Mouse (Mus musculus) adrenal gland, postnatal 25 days (tissue): Measurements from ENCODE around the gene Kxd1. TPM values are rescaled to one million over a fixed set of nuclear protein-coding genes. Genes with fewer than 3 reads are reported as not detected.
A peak's percentile ranks its signal among the peaks of the same experiment; 100 is the strongest.
"Not testable (repeated sequence)": the region's sequence is repeated elsewhere in the genome, so short reads cannot be mapped to it uniquely, and the experiment has no call there.

ENCODE experiments used
- DNase-seq: peaks from one replicate; pipeline ENCODE4 v3.0.0; 2021; ENCODE audit warnings: mixed read lengths
- total RNA-seq: library from RNA; stranded (reverse); gene quantifications from 2 replicates; pipeline ENCODE4 v1.2.3, GENCODE M21; 2021

Kxd1 gene
- total RNA-seq, 1 experiment from 2014 or later, result 85.4 TPM

DNA sequence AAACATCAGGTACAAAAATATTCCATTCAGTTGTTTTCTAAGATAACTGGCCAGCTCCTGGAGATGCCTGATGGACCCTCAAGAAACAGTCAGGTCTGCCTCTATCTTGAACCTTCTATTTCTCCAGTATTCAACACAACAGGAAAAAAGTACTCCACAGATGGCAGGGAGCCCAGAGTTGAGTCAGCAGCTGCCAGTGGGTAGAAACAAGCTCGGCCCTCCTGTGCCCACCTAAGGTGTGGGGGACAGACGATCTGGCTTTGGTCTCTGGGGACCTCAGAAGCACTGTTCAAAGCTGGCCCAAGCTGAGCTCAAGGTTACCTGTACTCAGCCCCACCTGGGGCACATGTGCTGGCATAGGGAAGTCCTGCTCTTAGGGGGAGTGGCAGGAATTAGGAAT, 14.3 kb downstream of the Kxd1 start:
- DNase-seq, result peak; percentile 83

DNA sequence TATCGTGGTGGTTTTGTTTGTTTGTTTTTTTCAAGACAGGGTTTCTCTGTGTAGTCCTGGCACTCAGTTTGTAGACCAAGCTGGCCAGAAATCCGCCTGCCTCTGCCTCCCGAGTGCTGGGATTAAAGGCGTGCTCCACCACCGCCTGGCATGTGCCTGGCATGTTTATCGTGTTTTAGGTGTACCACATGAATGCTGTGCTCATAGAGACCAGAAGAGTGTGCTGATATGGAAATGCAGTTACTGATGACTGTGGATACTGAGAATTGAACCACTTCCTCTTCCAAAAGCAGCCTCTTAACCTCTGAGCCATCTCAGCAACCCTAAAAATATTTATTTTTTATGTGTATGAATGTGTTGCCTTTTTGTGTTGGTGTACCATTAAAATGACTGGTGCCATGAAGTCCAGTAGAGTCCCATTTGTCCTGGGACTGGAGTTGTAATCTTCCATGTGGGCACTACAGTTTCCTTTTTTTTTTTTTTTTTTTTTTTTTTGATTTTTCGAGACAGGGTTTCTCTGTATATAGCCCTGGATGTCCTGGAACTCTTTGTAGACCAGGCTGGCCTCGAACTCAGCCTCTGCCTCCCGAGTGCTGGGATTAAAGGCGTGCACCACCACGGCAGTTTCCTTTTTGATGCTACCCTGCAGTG, 15.4 kb downstream of the Kxd1 start:
- no peak for DNase-seq

DNA sequence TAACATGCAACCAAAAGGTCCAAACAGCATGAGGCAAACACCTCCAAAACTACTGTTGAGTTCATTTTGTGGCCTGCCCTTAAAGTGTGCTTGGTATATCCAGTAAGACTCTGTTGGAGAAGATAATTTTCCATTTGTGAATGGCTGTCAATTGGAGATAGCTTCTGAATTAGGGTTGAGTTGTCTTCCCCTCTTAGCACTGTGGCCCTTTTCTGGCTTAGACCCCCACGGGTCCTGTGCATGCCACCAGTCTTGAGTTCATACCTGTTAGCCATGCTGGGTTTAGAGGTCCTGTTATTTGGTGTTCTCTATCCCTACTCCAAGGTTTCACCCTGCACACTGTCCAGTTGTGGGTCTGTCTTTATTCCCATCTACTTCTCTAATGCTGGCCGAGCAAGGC, 16.0 kb downstream of the Kxd1 start:
- no peak for DNase-seq

DNA sequence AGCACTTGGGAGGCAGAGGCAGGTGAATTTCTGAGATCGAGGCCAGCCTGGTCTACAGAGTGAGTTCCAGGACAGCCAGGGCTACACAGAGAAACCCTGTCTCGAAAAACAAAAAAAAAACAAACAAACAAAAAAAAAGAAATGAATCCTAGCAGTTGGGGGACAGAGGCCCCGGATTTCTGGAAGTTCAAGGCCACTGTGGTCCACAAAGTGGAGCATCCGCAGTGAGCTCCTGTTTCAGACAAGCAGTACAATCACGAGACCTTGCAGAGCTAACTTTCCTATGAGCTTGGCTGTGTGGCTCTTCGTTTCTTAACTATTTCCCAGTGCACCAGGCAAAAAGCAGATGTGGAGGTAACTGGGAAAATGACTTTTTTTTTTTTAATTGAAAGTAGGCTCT, 16.6 kb downstream of the Kxd1 start:
- not testable (repeated sequence) for DNase-seq

DNA sequence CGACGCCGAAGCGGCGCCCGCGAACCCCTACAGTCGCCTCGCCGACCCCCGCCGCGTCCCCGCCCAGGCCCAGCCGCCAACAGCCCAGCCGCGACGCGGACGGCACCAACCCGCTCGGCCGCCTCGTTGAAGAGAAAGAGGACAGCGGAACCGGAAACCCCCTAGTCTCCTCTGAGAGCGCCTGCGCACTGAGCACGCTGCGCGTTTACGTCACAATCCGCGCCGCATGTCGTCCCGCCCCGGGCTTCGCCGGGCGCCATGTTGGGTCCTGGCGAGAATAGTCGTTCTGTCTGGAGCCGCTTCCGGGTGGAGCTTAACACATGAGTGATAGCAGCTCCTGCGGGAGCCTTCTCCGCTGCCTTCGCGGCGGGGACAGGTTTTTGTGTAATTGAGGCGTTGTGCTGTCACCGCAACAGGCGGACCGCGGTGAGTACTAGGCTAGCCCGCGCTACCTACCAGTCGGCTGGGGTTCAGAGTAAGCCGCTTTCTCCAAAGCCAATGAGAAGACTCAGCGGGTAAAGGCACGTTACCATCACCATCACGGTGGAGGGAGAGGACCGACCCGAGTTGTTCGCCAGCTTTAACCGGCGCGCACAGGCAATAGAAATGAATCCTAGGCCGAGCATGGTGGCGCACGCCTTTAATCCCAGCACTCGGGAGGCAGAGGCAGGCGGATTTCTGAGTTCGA, 17.4 kb downstream of the Kxd1 start, which contains the start of gene Uba52:
Gene Uba52 (minus strand): TSS at position 574 of the 688 bp plus-strand sequence.
- peak; percentile 96 for DNase-seq

DNA sequence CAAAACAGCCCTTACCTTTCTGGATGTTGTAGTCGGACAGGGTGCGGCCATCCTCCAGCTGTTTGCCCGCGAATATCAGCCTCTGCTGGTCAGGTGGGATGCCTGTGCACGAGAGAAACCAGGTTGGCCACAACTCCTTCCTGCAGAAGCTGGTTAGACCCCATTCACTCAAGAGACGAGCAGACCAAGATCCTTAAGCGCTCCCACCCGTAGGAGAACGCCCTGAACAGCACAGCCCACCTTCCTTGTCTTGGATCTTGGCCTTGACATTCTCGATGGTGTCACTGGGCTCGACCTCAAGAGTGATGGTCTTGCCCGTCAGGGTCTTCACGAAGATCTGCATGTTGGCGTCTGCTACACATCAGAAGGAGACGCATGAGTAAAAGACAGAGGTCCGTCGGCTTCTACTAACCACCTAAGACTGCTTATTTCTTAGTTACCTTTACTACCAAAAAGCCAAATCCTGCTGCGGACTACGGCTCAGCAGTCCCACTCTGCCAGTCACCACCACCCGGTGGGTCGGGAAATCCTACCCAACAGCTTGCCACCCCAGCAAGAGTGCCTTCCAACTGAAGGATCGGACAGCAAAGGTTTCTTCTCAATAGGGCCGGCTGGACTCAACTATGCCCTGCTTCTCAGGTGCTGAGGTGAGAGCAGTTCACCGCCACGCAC, 18.3 kb downstream of the Kxd1 start:
- no peak for DNase-seq

DNA sequence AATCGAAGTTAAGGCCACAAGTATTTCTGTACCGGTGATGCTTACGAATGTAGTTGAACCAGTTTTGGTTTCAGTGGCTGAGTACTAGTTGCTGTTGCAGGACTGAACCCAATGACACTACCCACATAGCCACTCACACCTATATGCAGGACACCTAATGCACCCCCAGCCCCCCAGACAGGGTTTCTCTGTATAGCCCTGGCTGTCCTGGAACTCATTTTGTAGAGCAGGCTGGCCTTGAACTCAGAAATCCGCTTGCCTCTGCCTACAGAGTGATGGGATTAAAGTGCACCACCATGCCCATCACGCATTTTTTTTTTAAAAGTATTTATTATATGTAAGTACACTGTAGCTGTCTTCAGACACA, 20.7 kb downstream of the Kxd1 start:
- no peak for DNase-seq

DNA sequence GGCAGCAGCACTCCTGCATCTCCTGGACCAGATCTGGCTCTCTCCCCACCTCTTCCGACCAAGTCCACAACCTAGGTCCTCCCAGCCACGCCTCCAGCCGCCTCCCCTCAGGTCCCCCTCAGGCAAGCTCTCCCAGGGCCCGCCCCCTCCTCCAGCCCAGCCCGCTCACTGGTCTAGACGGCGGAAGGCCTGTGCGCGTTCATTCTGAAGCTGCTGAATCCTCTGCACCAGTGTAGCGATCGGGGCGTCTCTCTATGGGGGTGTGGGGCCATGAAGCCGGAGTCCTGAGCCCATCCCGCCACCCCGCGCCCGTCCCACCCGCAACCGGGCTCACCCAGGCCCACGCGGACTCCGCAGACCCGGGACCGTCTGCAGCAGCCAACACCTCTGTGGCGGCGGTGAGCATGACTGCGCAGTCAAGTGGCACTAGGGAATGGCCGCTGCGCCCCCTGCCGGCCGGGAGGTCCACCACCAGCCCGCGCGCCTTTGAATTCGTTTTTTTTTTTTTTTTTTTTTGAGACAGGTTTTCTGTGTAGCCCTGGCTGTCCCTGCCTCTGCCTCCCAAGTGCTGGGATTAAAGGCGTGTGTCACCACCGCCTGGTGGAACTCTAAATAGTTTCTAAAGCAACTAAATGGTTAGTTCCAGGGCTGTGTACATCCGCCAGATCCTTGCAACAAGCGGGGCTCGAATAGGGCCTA, 21.3 kb downstream of the Kxd1 start, which contains the start of gene Rex1bd:
Gene Rex1bd (minus strand): TSS at position 425 of the 699 bp plus-strand sequence.
- DNase-seq, result peak; percentile 93

DNA sequence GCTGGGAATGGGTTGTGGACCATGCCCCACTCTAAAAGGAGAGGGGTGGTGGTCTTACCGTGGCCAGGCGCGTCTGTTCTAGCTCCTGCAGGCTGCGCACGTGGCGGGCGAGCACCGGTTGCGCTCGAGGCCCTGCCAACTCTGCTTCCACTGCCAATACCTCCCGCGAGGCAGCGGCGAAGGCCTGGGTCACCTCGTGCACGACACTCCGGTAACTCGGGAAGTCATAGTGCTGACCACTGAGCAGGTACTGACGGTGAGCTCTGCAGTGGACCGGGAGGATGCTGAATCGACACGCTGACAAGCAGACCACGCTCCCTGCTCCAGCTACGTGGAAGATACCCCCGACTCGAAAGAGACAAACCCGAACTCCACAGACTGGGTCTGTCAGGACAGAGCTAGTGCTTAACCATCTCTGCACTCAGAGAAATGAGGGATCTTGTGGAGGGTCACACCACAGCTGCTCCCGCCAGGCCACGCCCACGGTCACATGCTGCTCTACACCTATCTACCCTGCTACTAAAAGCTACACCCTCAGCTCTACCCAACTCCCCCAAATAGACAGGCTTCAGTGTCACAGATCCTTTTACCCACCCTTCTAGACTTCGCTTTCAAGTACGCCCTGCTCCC, 21.9 kb downstream of the Kxd1 start:
- DNase-seq, result peak; percentile 38

DNA sequence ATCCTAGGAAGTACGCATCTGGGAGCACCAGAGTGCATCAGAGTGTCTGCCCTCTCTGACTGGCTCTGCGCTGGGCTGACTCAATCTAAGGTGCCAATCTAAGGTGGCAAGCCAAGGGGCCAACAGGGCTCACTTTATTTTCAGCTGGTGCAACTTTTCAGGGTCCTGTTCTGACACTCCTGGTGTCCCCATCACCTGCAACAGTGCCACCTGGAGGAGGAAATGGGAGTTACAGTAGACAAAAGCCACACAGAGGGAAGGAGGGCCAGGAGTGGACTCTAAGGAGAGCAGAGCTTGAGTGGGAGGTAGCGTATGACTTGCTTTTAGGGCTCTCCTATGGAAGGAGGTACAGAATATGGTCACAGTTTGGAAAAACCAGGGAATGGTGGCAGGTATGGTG, 22.9 kb downstream of the Kxd1 start:
- DNase-seq, result peak; percentile 72

DNA sequence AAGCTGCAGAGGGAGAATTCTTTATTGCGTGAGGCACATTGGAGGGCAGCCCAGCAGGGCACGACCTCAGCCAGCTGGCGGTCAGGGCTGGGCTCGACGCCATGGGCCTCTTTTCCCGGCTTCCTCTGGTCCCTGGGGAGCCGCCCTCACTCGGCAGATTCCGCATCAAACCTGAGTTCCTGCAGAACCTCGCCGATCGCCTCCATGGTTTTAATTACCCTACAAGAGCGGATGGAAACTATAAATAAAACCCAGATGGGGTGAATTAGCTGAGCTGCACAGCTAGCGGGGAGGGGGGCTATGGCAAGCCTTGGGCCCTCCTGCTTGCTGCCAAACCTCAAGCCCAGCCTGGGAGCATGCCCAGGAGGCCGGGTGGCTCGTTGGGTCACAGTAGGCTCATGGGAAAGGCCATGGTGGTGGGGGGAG, 23.5 kb downstream of the Kxd1 start:
- peak; percentile 65 for DNase-seq

DNA sequence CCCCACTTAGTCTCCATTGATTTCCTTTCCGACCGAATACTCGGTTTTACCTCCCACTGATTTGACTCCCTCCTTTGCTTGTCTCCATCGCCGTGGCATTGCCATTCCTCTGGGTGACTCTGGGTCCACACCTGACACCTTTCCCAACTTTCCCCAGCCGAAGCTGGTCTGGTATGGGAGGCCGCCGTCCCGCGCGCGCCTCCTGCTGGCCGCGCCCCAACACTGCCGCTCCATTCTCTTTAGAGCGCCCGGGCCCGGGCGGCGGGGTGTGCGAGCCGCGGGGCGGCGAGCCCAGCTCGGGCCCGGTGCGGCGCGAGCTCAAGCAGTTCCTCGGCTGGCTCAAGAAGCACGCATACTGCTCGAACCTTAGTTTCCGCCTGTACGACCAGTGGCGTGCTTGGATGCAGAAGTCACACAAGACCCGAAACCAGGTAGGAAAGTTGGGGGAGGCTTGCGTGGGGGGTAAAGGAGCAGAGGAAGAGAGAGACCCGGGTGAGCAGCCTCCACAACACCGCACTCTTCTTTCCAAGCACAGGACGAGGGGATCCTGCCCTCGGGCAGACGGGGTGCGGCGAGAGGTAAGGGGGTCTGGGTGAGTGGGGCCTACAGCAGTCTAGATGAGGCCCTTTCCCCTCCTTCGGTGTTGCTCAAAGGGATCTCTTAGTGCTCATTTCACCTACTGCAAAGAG, 24.6 kb downstream of the Kxd1 start:
- peak; percentile 62 for DNase-seq

DNA sequence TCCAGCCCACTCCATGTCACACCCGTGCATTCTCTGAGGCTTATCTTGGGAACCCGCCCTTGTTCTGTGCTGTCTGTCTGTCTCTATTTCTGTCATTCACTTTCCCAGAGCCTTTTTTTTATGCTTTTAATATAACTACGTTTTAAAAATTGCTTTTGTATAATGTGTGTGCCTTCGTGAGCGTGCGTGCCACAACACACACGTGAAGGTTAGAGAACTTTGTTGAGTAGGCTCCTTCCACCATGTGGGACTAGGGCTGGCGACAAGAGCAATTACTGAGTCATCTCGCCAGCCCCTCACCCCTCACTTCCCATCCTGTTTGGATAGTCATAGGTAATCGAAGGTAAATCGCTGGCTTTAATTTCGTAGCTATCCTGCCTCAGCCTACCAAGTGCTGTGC, 25.2 kb downstream of the Kxd1 start:
- no peak for DNase-seq

DNA sequence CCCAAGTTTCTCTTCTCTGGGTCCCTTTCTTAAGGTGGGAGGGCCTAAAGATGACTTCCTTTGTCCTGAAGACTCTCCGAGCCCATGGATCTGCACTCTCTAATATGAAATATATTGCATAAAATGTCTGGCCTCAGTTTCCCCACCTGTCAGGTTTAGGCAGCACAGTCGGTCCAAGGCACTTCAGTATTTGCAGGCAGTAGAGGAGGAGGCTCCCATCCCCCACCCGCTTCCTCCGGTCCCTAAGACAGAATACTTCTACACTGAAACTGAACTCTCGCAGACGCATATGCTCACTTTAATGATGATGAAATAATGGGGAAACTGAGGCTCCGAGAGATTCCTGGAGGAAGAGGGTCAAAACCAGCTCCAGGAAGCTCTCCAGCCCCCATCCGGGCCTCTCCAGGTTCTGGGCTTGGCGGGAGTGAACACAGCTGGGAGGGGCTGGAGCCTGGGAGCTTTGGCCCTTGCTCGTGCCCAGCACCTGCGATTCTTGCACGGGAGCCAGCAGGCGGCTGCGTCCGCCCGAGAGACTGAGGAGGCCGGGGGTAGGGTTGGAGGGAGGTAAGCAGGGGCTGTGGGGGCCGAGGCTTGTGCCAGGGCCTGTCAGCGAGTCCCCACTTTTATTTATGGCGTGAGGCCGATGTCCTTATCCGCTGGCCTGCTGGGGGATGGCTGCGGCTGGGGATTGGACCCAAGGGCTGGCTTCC, 25.8 kb downstream of the Kxd1 start:
- DNase-seq, result no peak

DNA sequence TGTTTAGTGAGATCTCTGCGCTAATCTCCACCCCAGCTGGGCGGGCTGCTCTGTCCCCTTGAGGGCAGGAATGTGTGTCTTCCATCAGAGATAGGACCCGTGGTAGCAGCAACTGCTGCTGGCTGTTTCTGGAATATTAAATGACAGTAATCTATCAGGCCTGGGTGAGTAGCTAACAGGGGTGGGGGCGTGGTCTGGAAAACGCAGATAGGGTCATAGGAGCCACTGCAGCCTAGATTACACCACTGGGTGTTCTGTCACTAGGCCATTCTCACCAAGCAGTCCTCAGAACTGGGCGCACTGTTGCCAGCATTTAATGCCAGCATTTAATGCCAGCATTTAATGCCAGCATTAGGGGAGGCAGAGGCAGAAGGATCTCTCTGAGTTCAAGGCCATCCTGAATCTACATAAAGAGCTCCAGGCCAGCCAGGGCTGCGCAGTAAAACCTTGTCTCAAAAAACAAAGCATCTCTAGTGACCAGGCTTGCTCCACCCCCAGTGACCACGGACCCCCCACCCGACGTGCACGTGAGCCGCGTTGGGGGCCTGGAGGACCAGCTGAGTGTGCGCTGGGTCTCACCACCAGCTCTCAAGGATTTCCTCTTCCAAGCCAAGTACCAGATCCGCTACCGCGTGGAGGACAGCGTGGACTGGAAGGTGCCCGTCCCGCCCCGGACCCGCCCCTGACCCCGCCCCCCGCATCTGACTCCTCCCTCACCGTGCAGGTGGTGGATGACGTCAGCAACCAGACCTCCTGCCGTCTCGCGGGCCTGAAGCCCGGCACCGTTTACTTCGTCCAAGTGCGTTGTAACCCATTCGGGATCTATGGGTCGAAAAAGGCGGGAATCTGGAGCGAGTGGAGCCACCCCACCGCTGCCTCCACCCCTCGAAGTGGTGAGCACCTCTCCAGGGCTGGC, 27.1 kb downstream of the Kxd1 start:
- DNase-seq, result no peak

DNA sequence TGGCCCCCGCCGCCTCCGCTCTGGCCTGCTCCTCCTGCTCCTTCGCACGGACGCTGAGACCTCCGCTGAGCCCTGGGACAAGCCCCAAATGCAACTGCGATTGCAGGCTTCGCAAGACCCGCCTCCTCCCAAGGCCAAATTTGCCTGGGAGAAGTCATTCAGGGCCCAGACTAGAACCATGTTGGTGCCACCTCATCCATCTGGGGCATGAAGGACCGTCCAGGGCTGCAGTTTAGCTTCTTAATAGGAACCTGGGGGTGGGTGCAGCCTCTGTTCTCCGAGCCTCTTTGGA, 32.0 kb downstream of the Kxd1 start:
- DNase-seq, result no peak

DNA sequence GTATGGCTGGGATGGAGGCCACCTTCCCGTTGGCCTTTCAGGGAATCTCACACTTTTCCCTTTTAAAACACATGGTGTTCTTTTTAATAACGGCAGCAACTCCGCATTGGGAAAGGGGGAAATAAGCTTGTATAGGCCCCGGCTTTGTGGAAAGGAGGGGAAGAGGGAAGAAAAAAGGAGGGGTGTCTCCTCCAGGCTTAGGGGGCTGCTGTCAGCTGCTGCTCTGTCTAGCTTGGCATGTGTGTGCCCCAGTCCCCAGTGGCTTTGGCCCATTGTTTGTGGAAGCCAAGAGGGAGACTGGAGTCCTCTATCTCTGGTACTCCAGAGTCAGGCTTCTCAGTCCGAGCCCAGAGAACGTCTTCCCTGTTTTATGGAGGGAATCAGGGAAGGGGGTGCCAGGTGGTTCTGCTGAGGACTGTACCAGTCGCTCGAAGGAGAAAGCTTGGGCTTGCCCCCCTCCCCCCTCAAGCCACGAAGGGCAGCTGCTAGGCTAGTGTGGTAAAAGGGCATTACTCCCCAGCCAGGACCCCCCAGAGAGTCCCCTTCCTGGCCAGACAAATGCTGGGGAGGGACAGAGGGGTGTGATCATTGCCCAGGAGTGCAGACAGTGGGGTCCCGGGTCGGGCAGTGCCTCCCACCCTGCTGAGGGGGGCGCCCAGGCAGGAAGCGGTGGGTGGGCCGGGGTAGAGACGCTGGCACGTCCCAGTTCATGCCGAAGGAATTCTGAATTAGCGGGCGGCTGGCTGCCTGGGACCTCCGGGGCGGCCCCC, 32.6 kb downstream of the Kxd1 start:
- no peak for DNase-seq

DNA sequence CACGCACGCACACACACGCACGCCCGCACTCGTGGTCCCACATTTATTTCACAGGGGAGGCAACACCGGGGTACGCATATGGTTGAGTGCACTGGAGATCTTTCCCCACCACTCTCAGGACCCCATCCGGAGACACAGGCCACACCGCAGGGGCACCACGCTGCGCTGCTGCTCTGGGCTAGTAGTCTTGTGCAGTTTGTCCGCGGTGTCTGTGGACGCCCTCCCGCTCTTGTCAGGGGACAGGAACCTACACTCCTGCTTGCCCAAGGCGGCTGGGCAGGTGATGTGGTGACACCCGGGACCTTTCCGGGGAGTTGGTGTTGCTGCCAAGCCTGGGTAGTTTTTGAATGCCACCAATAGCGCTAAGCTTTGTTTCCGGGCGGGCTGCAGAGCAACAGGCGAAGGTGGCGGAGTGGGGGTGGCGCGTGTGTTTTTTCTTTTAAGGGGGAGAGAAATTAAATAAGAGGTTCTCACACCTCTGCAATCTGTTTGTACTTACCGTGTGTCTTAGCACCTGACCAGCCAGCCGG, 33.3 kb downstream of the Kxd1 start:
- DNase-seq, result no peak
